Mouse (Mus musculus): ENCODE results near the gene Tmem255b.

- TF ChIP-seq CTCF (IDR thresholded peaks at IDR 0.05; ENCODE audit: extremely low read depth, insufficient read depth, low read length) = no peak
- no peak for TF ChIP-seq POLR2A (IDR thresholded peaks at IDR 0.05; ENCODE audit: extremely low read depth, insufficient read depth, low read length)
Measured at GRCm38 (mm10) chr8:13504894-13505674, 70.1 kb downstream of the Tmem255b start.
